Mouse (Mus musculus): ENCODE results near the gene Phtf2. TPM values are rescaled to one million over a fixed set of nuclear protein-coding genes. Genes with fewer than 3 reads are reported as not detected.

The Phtf2 gene
- polyA plus RNA-seq, 1 experiment, result 1.0 TPM

Other genes with a start within 250 kb of the Phtf2 start
- gene Tmem60, start 67 bp upstream of the Phtf2 start, polyA plus RNA-seq (2012; ENCODE audit: insufficient read depth, low replicate concordance), result 3.9 TPM in 1 of 2 replicates, not detected in the other
- 15.8 and 22.7 TPM in 2 replicates for gene Rsbn1l, start 74.3 kb upstream of the Phtf2 start, polyA plus RNA-seq (2012; ENCODE audit: insufficient read depth, low replicate concordance)
- 20.9 and 34.8 TPM in 2 replicates for gene Ptpn12, start 173.8 kb upstream of the Phtf2 start, polyA plus RNA-seq (2012; ENCODE audit: insufficient read depth, low replicate concordance)

Data from megakaryocyte, embryonic 14.5 days (primary cell).